Mouse (Mus musculus) heart, postnatal 0 days (tissue): ENCODE data around the gene Dnm3. TPM values are rescaled to one million over a fixed set of nuclear protein-coding genes. Genes with fewer than 3 reads are reported as not detected.

Experiments used
- ATAC-seq: fragments of 200-750 bp; cut with Nextera tagmentation; 2 replicates; pipeline ENCODE4 v1.8.0; 2017; ENCODE audit warnings: low read depth, moderate number of reproducible peaks, moderate library complexity; ENCODE audit not compliant: insufficient read depth
- DNase-seq: peaks from one replicate; pipeline ENCODE4 v3.0.0-alpha.2; 2016; ENCODE audit warnings: low spot score
- H3K27ac ChIP-seq: fragments of 300-500 bp; sonication (generic); 2 replicates; pipeline ENCODE4 v1.5.1; 2014; ENCODE audit warnings: low read depth, mild to moderate bottlenecking
- H3K27me3 ChIP-seq: fragments of 300-500 bp; sonication (generic); 2 replicates; pipeline ENCODE4 v1.6.1; 2014; ENCODE audit warnings: low read length, mixed read lengths; ENCODE audit not compliant: control insufficient read depth, insufficient read depth
- H3K36me3 ChIP-seq: fragments of 300-500 bp; sonication (generic); replicated peaks from 2 replicates; pipeline ENCODE4 v1.6.1; 2014; ENCODE audit warnings: low read length, mixed read lengths; ENCODE audit not compliant: control insufficient read depth, insufficient read depth
- H3K4me1 ChIP-seq: fragments of 300-500 bp; sonication (generic); 2 replicates; pipeline ENCODE4 v1.6.1; 2014; ENCODE audit warnings: antibody characterized with exemption; ENCODE audit not compliant: control insufficient read depth, insufficient read depth
- H3K4me2 ChIP-seq: fragments of 300-500 bp; sonication (generic); 2 replicates; pipeline ENCODE4 v1.6.1; 2014; ENCODE audit warnings: low read depth, mild to moderate bottlenecking, low read length, moderate library complexity
- H3K4me3 ChIP-seq: fragments of 300-500 bp; sonication (generic); 2 replicates; pipeline ENCODE4 v1.5.1; 2014; ENCODE audit warnings: low read depth, low read length
- H3K9ac ChIP-seq: fragments of 300-500 bp; sonication (generic); replicated peaks from 2 replicates; pipeline ENCODE4 v1.6.1; 2014; ENCODE audit warnings: low read depth, low read length, mixed read lengths
- H3K9me3 ChIP-seq: fragments of 300-500 bp; sonication (generic); replicated peaks from 2 replicates; pipeline ENCODE4 v1.6.1; 2016; ENCODE audit warnings: low read length; ENCODE audit not compliant: control insufficient read depth
- CTCF ChIP-seq: IDR thresholded peaks from 2 replicates; pipeline ENCODE4 v1.5.1; 2016; ENCODE audit warnings: antibody characterized with exemption, control low read depth, low read depth
- EP300 ChIP-seq: IDR thresholded peaks from 2 replicates; pipeline ENCODE4 v1.6.1; 2016; ENCODE audit warnings: antibody characterized with exemption, low read depth
- WGBS: fragments of 180-500 bp; shearing (Covaris S2); extraction: QIAGEN DNeasy Blood & Tissue Kit; methylation state at CpG from one replicate; pipeline ENCODE4 v1.1.7; 2014; 5-methylcytosine and 5-hydroxymethylcytosine counted together
- polyA plus RNA-seq: library from polyadenylated mRNA; unstranded; fragments of >200 nt; fragmentation: Nextera tagmentation; extraction: Ambion mirVana; gene quantifications from 2 replicates; pipeline ENCODE4 v1.2.1, GENCODE M21; 2015
- total RNA-seq: library from RNA; depleted of rRNA; stranded (reverse); fragments of >200 nt; gene quantifications from 2 replicates; pipeline ENCODE4 v1.2.3, GENCODE M21; 2014; ENCODE audit warnings: low replicate concordance

Dnm3 gene
- total and polyA plus RNA-seq, 2 experiments from 2014 or later, result 1.9 to 2.4 TPM

- no peaks in the 10 kb centered on the region for H3K4me1 ChIP-seq
- ATAC-seq, result no peak
- no peak overlapping the region for H3K4me2 ChIP-seq
- no peak overlapping the region for H3K27ac ChIP-seq
- DNase-seq, result no peak
- no peaks in the 10 kb centered on the region for H3K27me3 ChIP-seq
- TF ChIP-seq CTCF, result no peak
- TF ChIP-seq EP300, result no peak
- H3K36me3 ChIP-seq, result no peaks in the 10 kb centered on the region
- no peaks in the 10 kb centered on the region for H3K9me3 ChIP-seq
- 64% methylated on average over 6 of the region's 6 CpGs for WGBS
- no peak overlapping the region for H3K4me3 ChIP-seq
- no peak overlapping the region for H3K9ac ChIP-seq
These were observed 494.4 kb downstream of the Dnm3 start for GRCm38 (mm10) chr1:161983451-161983850.

GRCm38 (mm10) chr1:161980626-161981298 lies 497.1 kb downstream of the Dnm3 start:
- Histone ChIP-seq H3K4me3 (no peak overlapping the region), H3K4me2 (no peak overlapping the region), H3K9ac (no peak overlapping the region), H3K27me3 (no peaks in the 10 kb centered on the region), H3K27ac (no peak overlapping the region), H3K9me3 (no peaks in the 10 kb centered on the region), H3K4me1 (no peaks in the 10 kb centered on the region), H3K36me3 (no peaks in the 10 kb centered on the region)
- TF ChIP-seq EP300, result no peak
- no peak for TF ChIP-seq CTCF
- WGBS, result 72% methylated on average over 9 of the region's 9 CpGs
- DNase-seq, result no peak
- no peak for ATAC-seq

GRCm38 (mm10) chr1:161980046-161980445 lies 497.8 kb downstream of the Dnm3 start:
- H3K27me3 ChIP-seq, result no peaks in the 10 kb centered on the region
- no peak overlapping the region for H3K9ac ChIP-seq
- H3K27ac ChIP-seq, result no peak overlapping the region
- WGBS, result 73% methylated on average over 2 of the region's 2 CpGs
- TF ChIP-seq EP300, result no peak
- TF ChIP-seq CTCF, result no peak
- no peak overlapping the region for H3K4me3 ChIP-seq
- H3K4me1 ChIP-seq, result no peaks in the 10 kb centered on the region
- H3K4me2 ChIP-seq, result no peak overlapping the region
- no peak for DNase-seq
- no peaks in the 10 kb centered on the region for H3K9me3 ChIP-seq
- no peak for ATAC-seq
- H3K36me3 ChIP-seq, result no peaks in the 10 kb centered on the region

- Histone ChIP-seq H3K9ac (no peak within 1 kb of the TSS), H3K36me3 (no peaks in the 10 kb centered on the region), H3K4me3 (no peak within 1 kb of the TSS), H3K4me1 (no peaks in the 10 kb centered on the region), H3K27ac (no peak within 1 kb of the TSS), H3K9me3 (no peaks in the 10 kb centered on the region), H3K4me2 (no peak within 1 kb of the TSS), H3K27me3 (no peaks in the 10 kb centered on the region)
- ATAC-seq (no peak), DNase-seq (no peak)
- 39% methylated on average over 1 of the region's 1 CpGs for WGBS
- no peak for TF ChIP-seq EP300
- TF ChIP-seq CTCF, result no peak
These were observed 498.3 kb downstream of the Dnm3 start, which contains the start of gene 4930558K02Rik for GRCm38 (mm10) chr1:161979536-161979935. TSS of gene 4930558K02Rik (minus strand) at chr1:161979636.

GRCm38 (mm10) chr1:161978173-161978700 lies 499.6 kb downstream of the Dnm3 start:
- 81% methylated on average over 5 of the region's 5 CpGs for WGBS
- no peak overlapping the region for H3K4me3 ChIP-seq
- H3K36me3 ChIP-seq, result no peaks in the 10 kb centered on the region
- no peak overlapping the region for H3K9ac ChIP-seq
- H3K4me1 ChIP-seq, result no peaks in the 10 kb centered on the region
- no peak for DNase-seq
- no peaks in the 10 kb centered on the region for H3K9me3 ChIP-seq
- H3K27ac ChIP-seq, result no peak overlapping the region
- ATAC-seq, result no peak
- TF ChIP-seq CTCF, result no peak
- no peak for TF ChIP-seq EP300
- H3K4me2 ChIP-seq, result no peak overlapping the region
- no peaks in the 10 kb centered on the region for H3K27me3 ChIP-seq

GRCm38 (mm10) chr1:161977331-161977730 lies 500.5 kb downstream of the Dnm3 start:
- Histone ChIP-seq H3K9me3 (no peaks in the 10 kb centered on the region), H3K27ac (no peak overlapping the region), H3K36me3 (no peaks in the 10 kb centered on the region), H3K4me1 (no peaks in the 10 kb centered on the region), H3K4me2 (no peak overlapping the region), H3K4me3 (no peak overlapping the region), H3K9ac (no peak overlapping the region), H3K27me3 (no peaks in the 10 kb centered on the region)
- WGBS, result 70% methylated on average over 4 of the region's 4 CpGs
- ATAC-seq (no peak), DNase-seq (no peak)
- TF ChIP-seq CTCF (no peak), EP300 (no peak)
